Mouse (Mus musculus): ENCODE data around the gene Mphosph9. TPM values are rescaled to one million over a fixed set of nuclear protein-coding genes. Genes with fewer than 3 reads are reported as not detected.

The Mphosph9 gene
- polyA plus RNA-seq, 1 experiment = 2.4 TPM

GRCm38 (mm10) chr5:124266821-124267220 lies 61.0 kb downstream of the Mphosph9 start:
- H3K4me2 ChIP-seq (ENCODE audit: low read depth) = no peak overlapping the region
- TF ChIP-seq CEBPB (IDR thresholded peaks at IDR 0.05; ENCODE audit: insufficient read depth, poor library complexity, severe bottlenecking) (no peak), MAX (IDR thresholded peaks at IDR 0.05; ENCODE audit: low read depth) (no peak), TCF3 (IDR thresholded peaks at IDR 0.05; ENCODE audit: insufficient read length, low read depth) (no peak), SRF (IDR thresholded peaks at IDR 0.05; ENCODE audit: control insufficient read depth, insufficient read length, low read depth) (no peak), USF1 (IDR thresholded peaks at IDR 0.05; ENCODE audit: low read depth) (no peak), MYOD1 (IDR thresholded peaks at IDR 0.05; ENCODE audit: control insufficient read depth in 1 of 3, insufficient read length in 2 of 3, low read depth in 2 of 3) (no peak), E2F4 (IDR thresholded peaks at IDR 0.05; ENCODE audit: insufficient read depth) (no peak), REST (IDR thresholded peaks at IDR 0.05; ENCODE audit: insufficient read depth, insufficient read length) (no peak), POLR2AphosphoS2 (IDR thresholded peaks at IDR 0.05; ENCODE audit: insufficient read length, low read depth) (no peak), MYOG (IDR thresholded peaks at IDR 0.05; ENCODE audit: control insufficient read depth in 1 of 3, insufficient read depth in 1 of 3, insufficient read length in 2 of 3, low read depth in 2 of 3) (no peak), TCF12 (IDR thresholded peaks at IDR 0.05; ENCODE audit: insufficient read depth, poor library complexity, severe bottlenecking) (no peak), POLR2A (IDR thresholded peaks at IDR 0.05; ENCODE audit: insufficient read length, low read depth) (no peak)
- H3K27me3 ChIP-seq (ENCODE audit: control insufficient read depth, insufficient read depth, insufficient read length) = no peaks in the 10 kb centered on the region
- H3K36me3 ChIP-seq (ENCODE audit: control insufficient read depth, insufficient read depth) = no peaks in the 10 kb centered on the region
- H3K79me2 ChIP-seq (ENCODE audit: control insufficient read depth, insufficient read depth) = no peaks in the 10 kb centered on the region
- no peak overlapping the region for H3K4me3 ChIP-seq
- H3ac ChIP-seq (ENCODE audit: control insufficient read depth, insufficient read length) = no peak overlapping the region

GRCm38 (mm10) chr5:124263246-124263645 lies 64.5 kb downstream of the Mphosph9 start:
- H3K4me3 ChIP-seq = no peak overlapping the region
- H3K36me3 ChIP-seq (ENCODE audit: control insufficient read depth, insufficient read depth) = peaks cover 10% of the 10 kb centered on the region
- TF ChIP-seq TCF12 (IDR thresholded peaks at IDR 0.05; ENCODE audit: insufficient read depth, poor library complexity, severe bottlenecking) = no peak
- TF ChIP-seq MAX (IDR thresholded peaks at IDR 0.05; ENCODE audit: low read depth) = no peak
- TF ChIP-seq CEBPB (IDR thresholded peaks at IDR 0.05; ENCODE audit: insufficient read depth, poor library complexity, severe bottlenecking) = no peak
- TF ChIP-seq POLR2A (IDR thresholded peaks at IDR 0.05; ENCODE audit: insufficient read length, low read depth) = no peak
- no peak for TF ChIP-seq POLR2AphosphoS2 (IDR thresholded peaks at IDR 0.05; ENCODE audit: insufficient read length, low read depth)
- TF ChIP-seq REST (IDR thresholded peaks at IDR 0.05; ENCODE audit: insufficient read depth, insufficient read length) = no peak
- TF ChIP-seq USF1 (IDR thresholded peaks at IDR 0.05; ENCODE audit: low read depth) = no peak
- no peak for TF ChIP-seq E2F4 (IDR thresholded peaks at IDR 0.05; ENCODE audit: insufficient read depth)
- no peak overlapping the region for H3ac ChIP-seq (ENCODE audit: control insufficient read depth, insufficient read length)
- H3K27me3 ChIP-seq (ENCODE audit: control insufficient read depth, insufficient read depth, insufficient read length) = no peaks in the 10 kb centered on the region
- H3K79me2 ChIP-seq (ENCODE audit: control insufficient read depth, insufficient read depth) = no peaks in the 10 kb centered on the region
- H3K4me2 ChIP-seq (ENCODE audit: low read depth) = no peak overlapping the region

GRCm38 (mm10) chr5:124262090-124262489 lies 65.7 kb downstream of the Mphosph9 start:
- no peak for TF ChIP-seq TCF12 (IDR thresholded peaks at IDR 0.05; ENCODE audit: insufficient read depth, poor library complexity, severe bottlenecking)
- no peak for TF ChIP-seq MYOD1 (IDR thresholded peaks at IDR 0.05; ENCODE audit: control insufficient read depth in 1 of 3, insufficient read length in 2 of 3, low read depth in 2 of 3)
- no peak for TF ChIP-seq MYOG (IDR thresholded peaks at IDR 0.05; ENCODE audit: control insufficient read depth in 1 of 3, insufficient read depth in 1 of 3, insufficient read length in 2 of 3, low read depth in 2 of 3)
- TF ChIP-seq E2F4 (IDR thresholded peaks at IDR 0.05; ENCODE audit: insufficient read depth) = no peak
- no peak for TF ChIP-seq CEBPB (IDR thresholded peaks at IDR 0.05; ENCODE audit: insufficient read depth, poor library complexity, severe bottlenecking)
- TF ChIP-seq MAX (IDR thresholded peaks at IDR 0.05; ENCODE audit: low read depth) = no peak
- no peak for TF ChIP-seq TCF3 (IDR thresholded peaks at IDR 0.05; ENCODE audit: insufficient read length, low read depth)
- no peak for TF ChIP-seq POLR2A (IDR thresholded peaks at IDR 0.05; ENCODE audit: insufficient read length, low read depth)
- no peak for TF ChIP-seq SRF (IDR thresholded peaks at IDR 0.05; ENCODE audit: control insufficient read depth, insufficient read length, low read depth)
- TF ChIP-seq REST (IDR thresholded peaks at IDR 0.05; ENCODE audit: insufficient read depth, insufficient read length) = no peak
- no peak for TF ChIP-seq USF1 (IDR thresholded peaks at IDR 0.05; ENCODE audit: low read depth)
- Histone ChIP-seq H3K4me3 (no peak overlapping the region), H3K36me3 (ENCODE audit: control insufficient read depth, insufficient read depth) (peaks cover 10% of the 10 kb centered on the region), H3K79me2 (ENCODE audit: control insufficient read depth, insufficient read depth) (no peaks in the 10 kb centered on the region), H3ac (ENCODE audit: control insufficient read depth, insufficient read length) (no peak overlapping the region), H3K27me3 (ENCODE audit: control insufficient read depth, insufficient read depth, insufficient read length) (no peaks in the 10 kb centered on the region), H3K4me2 (ENCODE audit: low read depth) (no peak overlapping the region)

- Histone ChIP-seq H3K36me3 (ENCODE audit: control insufficient read depth, insufficient read depth) (peaks cover 10% of the 10 kb centered on the region), H3K27me3 (ENCODE audit: control insufficient read depth, insufficient read depth, insufficient read length) (no peaks in the 10 kb centered on the region), H3K79me2 (ENCODE audit: control insufficient read depth, insufficient read depth) (no peaks in the 10 kb centered on the region), H3ac (ENCODE audit: control insufficient read depth, insufficient read length) (no peak overlapping the region), H3K4me2 (ENCODE audit: low read depth) (no peak overlapping the region), H3K4me3 (no peak overlapping the region)
- TF ChIP-seq MYOG (IDR thresholded peaks at IDR 0.05; ENCODE audit: control insufficient read depth in 1 of 3, insufficient read depth in 1 of 3, insufficient read length in 2 of 3, low read depth in 2 of 3) = no peak
- no peak for TF ChIP-seq TCF12 (IDR thresholded peaks at IDR 0.05; ENCODE audit: insufficient read depth, poor library complexity, severe bottlenecking)
- no peak for TF ChIP-seq POLR2AphosphoS2 (IDR thresholded peaks at IDR 0.05; ENCODE audit: insufficient read length, low read depth)
- no peak for TF ChIP-seq TCF3 (IDR thresholded peaks at IDR 0.05; ENCODE audit: insufficient read length, low read depth)
- no peak for TF ChIP-seq MAX (IDR thresholded peaks at IDR 0.05; ENCODE audit: low read depth)
- TF ChIP-seq E2F4 (IDR thresholded peaks at IDR 0.05; ENCODE audit: insufficient read depth) = no peak
- TF ChIP-seq POLR2A (IDR thresholded peaks at IDR 0.05; ENCODE audit: insufficient read length, low read depth) = no peak
These were observed 68.6 kb downstream of the Mphosph9 start for GRCm38 (mm10) chr5:124259133-124259532.

- H3K4me3 ChIP-seq = no peak overlapping the region
- no peaks in the 10 kb centered on the region for H3K27me3 ChIP-seq (ENCODE audit: control insufficient read depth, insufficient read depth, insufficient read length)
- H3K79me2 ChIP-seq (ENCODE audit: control insufficient read depth, insufficient read depth) = no peaks in the 10 kb centered on the region
- peaks cover 10% of the 10 kb centered on the region for H3K36me3 ChIP-seq (ENCODE audit: control insufficient read depth, insufficient read depth)
- H3K4me2 ChIP-seq (ENCODE audit: low read depth) = no peak overlapping the region
- no peak overlapping the region for H3ac ChIP-seq (ENCODE audit: control insufficient read depth, insufficient read length)
- TF ChIP-seq USF1 (IDR thresholded peaks at IDR 0.05; ENCODE audit: low read depth) = no peak
These were observed 69.7 kb downstream of the Mphosph9 start for GRCm38 (mm10) chr5:124258026-124258425.
